Mouse (Mus musculus) megakaryocyte, embryonic 14.5 days (primary cell): ENCODE results near the gene Fam219a.

ENCODE experiments used
- FLI1 ChIP-seq: IDR thresholded peaks from 2 replicates; pipeline ENCODE4 v1.6.1; 2012; ENCODE audit warnings: low read length, inconsistent platforms, mixed read lengths
- GATA1 ChIP-seq: IDR thresholded peaks from 3 replicates; pipeline ENCODE4 v1.6.1; 2012; ENCODE audit warnings: mixed read lengths, low read length, inconsistent platforms, borderline replicate concordance

DNA sequence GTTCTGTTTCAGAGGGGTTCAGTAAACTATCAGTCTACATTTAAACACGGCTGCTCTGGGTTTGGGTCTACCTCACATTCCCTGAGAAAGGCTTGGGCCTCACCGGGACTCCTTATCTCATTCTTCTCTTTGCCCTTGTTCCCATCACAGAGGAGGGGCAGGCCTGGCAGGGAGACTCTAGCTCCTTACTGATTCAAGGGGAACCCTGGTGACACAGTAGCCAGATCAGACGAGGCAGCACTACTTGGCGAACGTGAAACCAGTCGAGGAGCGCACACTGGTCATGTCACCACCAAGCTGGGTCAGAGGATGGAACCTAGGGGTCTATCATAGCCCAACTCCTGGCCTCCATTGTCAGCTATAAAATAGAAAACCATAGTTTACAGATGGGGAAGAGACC lies 61.3 kb downstream of the Fam219a start:
- no peak for TF ChIP-seq GATA1
- TF ChIP-seq FLI1: no peak
